Mouse (Mus musculus) embryonic fibroblast, embryonic 13.5 days (primary cell): Measurements from ENCODE around the gene AC124502.3.

ENCODE experiments used
- CTCF ChIP-seq: IDR thresholded peaks from 2 replicates; pipeline ENCODE4 v1.5.1; 2011; ENCODE audit warnings: mild to moderate bottlenecking, control low read depth, low read length, moderate library complexity, borderline replicate concordance; ENCODE audit not compliant: insufficient read depth
- POLR2A ChIP-seq: IDR thresholded peaks from 2 replicates; pipeline ENCODE4 v1.6.1; 2011; ENCODE audit warnings: low read depth, mild to moderate bottlenecking, control low read depth, low read length, moderate library complexity

DNA sequence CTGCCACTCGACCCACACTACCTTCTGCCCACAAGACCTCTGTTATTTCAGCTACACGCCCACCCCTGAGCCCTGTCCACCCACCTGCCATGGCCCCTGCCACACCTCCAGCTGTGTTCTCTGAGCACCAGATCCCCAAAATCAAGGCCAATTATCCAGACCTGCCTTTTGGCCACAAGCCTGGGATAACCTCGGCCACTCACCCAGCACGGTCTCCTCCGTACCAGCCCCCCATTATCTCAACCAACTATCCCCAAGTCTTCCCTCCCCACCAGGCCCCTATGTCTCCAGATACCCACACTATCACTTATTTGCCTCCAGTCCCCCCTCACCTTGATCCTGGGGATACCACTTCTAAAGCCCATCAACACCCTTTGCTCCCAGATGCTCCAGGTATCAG is 30.8 kb downstream of the AC124502.3 start:
- TF ChIP-seq POLR2A = no peak
- no peak for TF ChIP-seq CTCF
